Mouse (Mus musculus) limb, embryonic 11.5 days (tissue): ENCODE measurements around the gene Ostf1. TPM values are rescaled to one million over a fixed set of nuclear protein-coding genes. Genes with fewer than 3 reads are reported as not detected.

Experiments
- ATAC-seq: fragments of 200-750 bp; cut with Nextera tagmentation; 2 replicates; pipeline ENCODE4 v1.8.0; 2017; ENCODE audit warnings: low read depth; ENCODE audit not compliant: insufficient number of reproducible peaks, low FRiP score, low TSS enrichment
- DNase-seq: peaks from one replicate; pipeline ENCODE4 v3.0.0-alpha.2; 2015; ENCODE audit warnings: low spot score
- H3K27ac ChIP-seq: fragments of 300-500 bp; sonication (generic); replicated peaks from 2 replicates; pipeline ENCODE4 v1.5.1; 2014; ENCODE audit warnings: low read depth, mild to moderate bottlenecking, low read length
- H3K27me3 ChIP-seq: fragments of 300-500 bp; sonication (generic); 2 replicates; pipeline ENCODE4 v1.6.1; 2014; ENCODE audit warnings: mild to moderate bottlenecking, low read length, mixed read lengths; ENCODE audit not compliant: control insufficient read depth, insufficient read depth
- H3K36me3 ChIP-seq: fragments of 300-500 bp; sonication (generic); 2 replicates; pipeline ENCODE4 v1.6.1; 2014; ENCODE audit warnings: mild to moderate bottlenecking, low read length, moderate library complexity, mixed read lengths; ENCODE audit not compliant: control insufficient read depth, insufficient read depth
- H3K4me1 ChIP-seq: fragments of 300-500 bp; sonication (generic); 2 replicates; pipeline ENCODE4 v1.6.1; 2014; ENCODE audit warnings: low read length, mixed read lengths; ENCODE audit not compliant: control insufficient read depth, insufficient read depth
- H3K4me2 ChIP-seq: fragments of 300-500 bp; sonication (generic); 2 replicates; pipeline ENCODE4 v1.6.1; 2014; ENCODE audit warnings: low read depth, mild to moderate bottlenecking, moderate library complexity; ENCODE audit not compliant: severe bottlenecking
- H3K4me3 ChIP-seq: fragments of 300-500 bp; sonication (generic); 2 replicates; pipeline ENCODE4 v1.5.1; 2014; ENCODE audit warnings: low read depth, low read length
- H3K9ac ChIP-seq: fragments of 300-500 bp; sonication (generic); 2 replicates; pipeline ENCODE4 v1.6.1; 2014; ENCODE audit warnings: mild to moderate bottlenecking, low read length
- H3K9me3 ChIP-seq: fragments of 300-500 bp; sonication (generic); 2 replicates; pipeline ENCODE4 v1.6.1; 2016; ENCODE audit warnings: low read length; ENCODE audit not compliant: control insufficient read depth
- WGBS: fragments of 180-500 bp; shearing (Covaris S2); extraction: QIAGEN DNeasy Blood & Tissue Kit; methylation state at CpG from one replicate; pipeline ENCODE4 v1.1.7; 2014; 5-methylcytosine and 5-hydroxymethylcytosine counted together
- polyA plus RNA-seq: library from polyadenylated mRNA; unstranded; fragments of >200 nt; fragmentation: Nextera tagmentation; extraction: Ambion mirVana; gene quantifications from 2 replicates; pipeline ENCODE4 v1.2.1, GENCODE M21; 2014

The Ostf1 gene
- polyA plus RNA-seq, 1 experiment from 2014 or later: 31.9 TPM

DNA sequence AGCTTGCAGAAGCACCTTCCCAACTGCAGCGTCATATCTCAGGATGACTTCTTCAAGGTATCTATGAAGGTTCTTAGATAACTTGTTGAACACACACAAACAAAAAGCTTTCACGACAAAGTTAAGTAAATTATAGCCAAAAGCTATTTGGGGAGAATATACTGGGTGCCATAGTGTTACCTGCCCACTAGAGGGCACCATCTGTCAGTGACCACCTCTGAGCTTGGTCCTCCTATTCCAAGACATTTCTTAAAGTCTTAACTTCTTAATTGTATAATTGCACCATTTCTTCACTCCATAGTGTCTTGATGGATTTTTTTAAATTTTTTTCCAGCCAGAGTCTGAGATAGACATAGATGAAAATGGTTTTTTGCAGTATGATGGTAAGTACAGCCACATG lies 7.9 kb upstream of the Ostf1 start:
- Histone ChIP-seq H3K27me3 (no peaks in the 10 kb centered on the region), H3K9me3 (no peaks in the 10 kb centered on the region), H3K36me3 (no peaks in the 10 kb centered on the region), H3K9ac (no peak overlapping the region), H3K4me2 (no peak overlapping the region), H3K4me3 (no peak overlapping the region), H3K27ac (no peak overlapping the region), H3K4me1 (no peaks in the 10 kb centered on the region)
- ATAC-seq: no peak
- DNase-seq: no peak
- 19% methylated on average over 2 of the region's 2 CpGs for WGBS

DNA sequence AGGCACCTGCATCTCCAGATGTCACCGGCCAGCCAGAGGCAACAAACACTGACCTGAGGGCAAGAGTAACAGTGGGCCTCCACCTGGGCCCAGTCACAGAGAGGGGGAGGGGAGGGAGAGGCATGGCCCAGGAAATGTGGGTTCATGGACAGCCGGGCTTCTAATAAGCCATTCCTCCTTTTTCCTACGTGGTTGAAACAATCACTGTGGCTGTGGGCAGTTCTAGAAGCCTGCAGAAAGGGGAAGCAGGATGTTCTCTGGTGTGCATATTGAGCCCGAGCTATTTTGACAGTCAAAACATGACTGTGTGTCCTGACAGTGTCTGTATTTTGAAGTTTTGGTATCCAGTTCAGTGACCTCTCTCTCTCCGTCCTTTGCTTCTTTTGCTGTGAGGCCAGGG lies 7.3 kb upstream of the Ostf1 start:
- 65% methylated on average over 5 of the region's 5 CpGs for WGBS
- Histone ChIP-seq H3K9me3 (no peaks in the 10 kb centered on the region), H3K27ac (no peak overlapping the region), H3K4me1 (no peaks in the 10 kb centered on the region), H3K4me2 (no peak overlapping the region), H3K36me3 (no peaks in the 10 kb centered on the region), H3K4me3 (no peak overlapping the region), H3K9ac (no peak overlapping the region), H3K27me3 (no peaks in the 10 kb centered on the region)
- DNase-seq (no peak), ATAC-seq (no peak)

DNA sequence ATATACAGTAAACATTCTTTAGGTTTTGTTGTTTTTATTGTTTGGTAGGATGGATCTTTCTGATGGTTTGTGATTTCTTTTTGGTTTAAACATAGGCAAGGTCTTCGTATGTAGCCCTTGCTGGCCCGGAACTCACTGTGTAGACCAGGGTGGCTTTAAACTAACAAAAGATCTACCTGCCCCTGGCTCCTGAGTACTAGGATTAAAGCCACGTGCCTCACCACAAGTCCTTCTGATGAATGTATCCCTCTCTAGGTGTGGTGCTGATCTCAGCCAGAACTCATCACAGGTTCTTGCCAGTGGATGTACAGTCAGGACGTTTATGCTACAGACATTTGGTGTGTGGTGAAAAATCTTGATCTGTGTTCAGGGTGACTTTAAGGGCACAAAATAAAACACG lies 6.3 kb upstream of the Ostf1 start:
- H3K4me3 ChIP-seq: no peak overlapping the region
- no peaks in the 10 kb centered on the region for H3K27me3 ChIP-seq
- H3K9ac ChIP-seq: no peak overlapping the region
- WGBS: 72% methylated on average over 5 of the region's 5 CpGs
- no peaks in the 10 kb centered on the region for H3K4me1 ChIP-seq
- H3K4me2 ChIP-seq: no peak overlapping the region
- ATAC-seq (no peak), DNase-seq (no peak)
- H3K36me3 ChIP-seq: no peaks in the 10 kb centered on the region
- H3K9me3 ChIP-seq: no peaks in the 10 kb centered on the region
- no peak overlapping the region for H3K27ac ChIP-seq

DNA sequence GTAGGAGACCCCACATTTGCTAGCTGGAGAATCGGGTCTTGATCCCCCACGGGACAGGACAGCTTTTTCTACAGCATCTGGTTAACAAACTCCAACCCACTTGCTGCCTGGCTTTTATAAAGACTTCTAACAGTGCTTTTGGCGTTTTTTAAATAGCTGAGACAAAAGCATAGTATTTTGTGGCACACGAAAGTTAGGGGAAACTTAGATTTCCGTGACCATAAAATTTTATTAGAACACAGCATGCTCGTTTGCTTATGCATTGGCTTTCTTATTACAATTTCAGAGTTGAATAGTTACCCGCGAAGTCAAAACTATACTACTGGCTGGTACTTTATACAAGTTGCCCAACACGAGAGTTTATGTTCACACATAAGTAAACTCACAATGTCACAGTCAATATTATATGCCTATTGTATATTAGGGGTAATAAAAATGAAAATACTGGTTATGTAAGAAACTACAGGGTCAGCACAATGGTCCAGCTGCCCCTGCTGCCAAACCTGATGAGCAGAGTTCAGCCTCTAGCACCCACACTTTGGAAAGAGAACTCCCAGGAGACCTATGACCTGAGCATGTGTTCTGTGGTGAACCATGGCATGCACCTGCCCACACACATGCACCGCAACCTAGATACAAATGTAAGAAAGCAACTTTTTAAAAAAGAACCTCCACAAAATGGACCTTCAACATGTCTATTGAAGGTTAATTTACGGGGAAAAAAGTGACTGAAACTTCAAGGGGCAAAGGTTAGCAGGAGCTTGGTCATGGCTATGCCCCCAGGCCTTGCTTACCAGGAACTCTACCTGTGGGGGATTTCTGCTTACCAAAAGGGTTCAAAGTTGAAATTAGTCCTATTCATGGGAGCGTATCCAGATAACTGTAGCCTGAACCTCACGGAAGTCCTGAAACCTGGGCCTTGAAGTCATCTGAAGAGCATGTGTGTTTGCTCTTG lies 885 bp upstream of the Ostf1 start:
- Histone ChIP-seq H3K4me3 (peak overlapping the region; percentile 74), H3K9me3 (no peaks in the 10 kb centered on the region), H3K4me2 (peak overlapping the region; percentile 82), H3K4me1 (no peaks in the 10 kb centered on the region), H3K27me3 (no peaks in the 10 kb centered on the region), H3K27ac (no peak overlapping the region), H3K36me3 (no peaks in the 10 kb centered on the region), H3K9ac (peak overlapping the region; percentile 27)
- ATAC-seq (no peak), DNase-seq (no peak)
- WGBS: 54% methylated on average over 13 of the region's 13 CpGs

DNA sequence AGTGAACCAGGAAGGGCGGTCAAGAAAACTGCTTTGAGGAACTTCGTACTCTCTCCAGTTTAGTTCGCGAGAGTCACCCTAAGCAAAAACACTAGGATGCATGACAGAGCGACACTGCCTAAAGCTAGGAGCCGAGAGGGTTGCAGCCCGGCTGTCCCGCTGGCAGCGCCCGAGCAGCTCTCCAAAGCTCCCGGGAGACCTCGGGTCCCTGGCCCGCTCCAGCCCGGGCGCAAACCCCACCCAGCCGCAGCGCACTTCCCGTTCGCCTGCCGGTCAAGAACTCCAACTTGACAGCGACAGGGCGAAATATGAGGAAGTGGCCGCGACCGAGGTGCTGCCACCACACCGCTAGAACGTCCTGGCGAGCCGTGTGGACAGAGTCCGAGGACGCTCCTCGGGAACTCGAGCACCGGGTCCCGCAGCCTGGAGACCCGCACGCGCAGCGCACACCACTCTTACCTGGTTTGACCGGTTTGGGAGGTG lies 421 bp downstream of the Ostf1 start:
- peak overlapping the region; percentile 82 for H3K4me2 ChIP-seq
- under 1% methylated on average over 40 of the region's 40 CpGs for WGBS
- H3K9ac ChIP-seq: peak overlapping the region; percentile 54
- H3K27ac ChIP-seq: no peak overlapping the region
- H3K9me3 ChIP-seq: no peaks in the 10 kb centered on the region
- H3K36me3 ChIP-seq: no peaks in the 10 kb centered on the region
- peak; percentile 73 for DNase-seq
- H3K4me3 ChIP-seq: peak overlapping the region; percentile 74
- ATAC-seq: peak; percentile 45
- no peaks in the 10 kb centered on the region for H3K27me3 ChIP-seq
- no peaks in the 10 kb centered on the region for H3K4me1 ChIP-seq

DNA sequence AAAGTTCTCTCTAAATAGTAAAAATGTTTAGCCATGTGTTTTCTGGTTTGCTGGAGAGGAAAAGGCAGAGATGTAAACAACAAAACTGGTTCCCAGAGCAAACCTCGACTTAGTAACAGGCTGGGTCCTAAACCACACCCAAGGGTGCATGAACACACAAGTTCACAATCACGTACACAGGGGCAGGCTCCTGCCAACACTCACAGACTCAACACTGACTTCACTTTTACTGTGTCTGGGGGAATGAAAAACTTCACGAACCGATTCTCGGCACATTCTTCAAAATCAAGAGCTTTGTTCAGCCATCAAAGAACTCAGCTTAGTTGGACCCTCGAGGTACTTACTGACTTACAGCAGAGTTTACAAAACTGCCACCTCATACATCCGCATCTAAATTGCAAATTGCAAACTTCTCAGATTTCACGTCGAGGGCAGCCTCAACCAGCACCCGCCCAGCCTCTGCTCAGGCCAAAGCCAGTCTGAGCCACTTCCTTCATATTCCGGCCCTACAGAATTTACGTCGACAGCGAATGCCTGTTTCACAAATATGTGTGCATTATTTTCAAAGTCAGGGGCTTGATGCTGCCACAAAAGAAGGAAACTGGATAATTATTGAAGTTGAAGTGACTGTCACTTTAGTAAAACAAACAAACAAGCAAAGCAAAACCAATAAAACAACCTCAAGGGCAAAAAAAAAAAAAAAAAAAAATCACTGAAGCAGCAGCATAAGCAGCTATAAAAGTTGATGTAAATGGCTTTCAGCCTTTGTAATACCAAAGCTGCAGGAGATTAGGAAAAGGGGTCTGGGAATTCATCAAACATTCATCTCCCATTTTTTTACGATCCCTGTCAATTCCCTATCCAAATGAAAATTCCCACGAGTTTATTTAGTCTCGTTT lies 1.2 kb downstream of the Ostf1 start:
- 8% methylated on average over 17 of the region's 17 CpGs for WGBS
- no peak overlapping the region for H3K27ac ChIP-seq
- no peak for ATAC-seq
- H3K36me3 ChIP-seq: no peaks in the 10 kb centered on the region
- no peaks in the 10 kb centered on the region for H3K27me3 ChIP-seq
- no peaks in the 10 kb centered on the region for H3K4me1 ChIP-seq
- H3K9ac ChIP-seq: no peak overlapping the region; the same call in 1 of the 2 replicates
- H3K4me3 ChIP-seq: peak overlapping the region; percentile 74
- no peaks in the 10 kb centered on the region for H3K9me3 ChIP-seq
- H3K4me2 ChIP-seq: peak overlapping the region; percentile 82
- DNase-seq: peak; percentile 56

DNA sequence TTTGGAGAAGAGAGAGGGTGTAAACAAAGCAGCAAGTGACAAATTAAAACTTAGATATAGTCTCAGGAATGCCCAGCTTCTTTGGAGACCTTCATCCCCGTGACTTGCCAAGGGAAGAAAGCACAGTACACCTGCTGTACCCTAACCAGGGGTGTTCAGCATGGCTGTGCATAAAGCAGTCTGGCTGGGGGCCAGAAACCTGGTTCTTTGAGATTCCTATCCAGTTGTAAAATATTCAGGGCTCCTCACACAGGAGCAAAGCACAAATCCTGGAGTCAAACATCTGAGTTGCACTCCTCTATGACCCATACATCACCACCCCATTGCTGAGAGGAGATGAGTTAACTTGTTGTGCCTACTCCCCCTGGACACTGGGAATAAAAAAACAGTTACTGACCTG lies 2.0 kb downstream of the Ostf1 start:
- no peak for DNase-seq
- 75% methylated on average over 1 of the region's 1 CpGs for WGBS
- no peak for ATAC-seq
- no peaks in the 10 kb centered on the region for H3K9me3 ChIP-seq
- H3K27ac ChIP-seq: no peak overlapping the region
- no peaks in the 10 kb centered on the region for H3K4me1 ChIP-seq
- no peaks in the 10 kb centered on the region for H3K36me3 ChIP-seq
- no peak overlapping the region for H3K4me3 ChIP-seq
- H3K27me3 ChIP-seq: no peaks in the 10 kb centered on the region
- H3K4me2 ChIP-seq: no peak overlapping the region
- H3K9ac ChIP-seq: no peak overlapping the region

DNA sequence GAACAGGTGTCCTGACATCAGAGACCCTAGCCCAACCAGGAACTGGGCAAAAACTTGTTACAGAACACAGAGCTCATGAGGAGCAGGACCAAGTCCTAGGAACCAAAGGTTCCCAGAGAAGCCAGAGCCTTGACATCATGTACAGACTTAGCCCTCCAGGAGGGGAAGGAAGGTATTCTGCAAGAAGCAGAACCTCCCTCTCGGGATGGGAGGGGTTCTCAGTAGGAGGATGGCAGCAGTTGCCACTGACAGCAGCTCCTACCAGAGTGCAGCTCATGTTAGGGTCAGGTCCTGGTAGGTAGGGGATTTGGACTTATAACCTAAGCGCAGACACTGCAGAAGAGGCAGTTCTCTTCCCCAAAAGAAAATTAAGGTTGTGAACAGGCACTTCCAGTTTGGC lies 7.7 kb downstream of the Ostf1 start:
- no peak overlapping the region for H3K4me3 ChIP-seq
- ATAC-seq: no peak
- H3K9ac ChIP-seq: no peak overlapping the region
- WGBS: 83% methylated on average over 2 of the region's 2 CpGs
- H3K4me1 ChIP-seq: no peaks in the 10 kb centered on the region
- no peak for DNase-seq
- no peaks in the 10 kb centered on the region for H3K9me3 ChIP-seq
- no peak overlapping the region for H3K4me2 ChIP-seq
- H3K27ac ChIP-seq: no peak overlapping the region
- H3K27me3 ChIP-seq: no peaks in the 10 kb centered on the region
- no peaks in the 10 kb centered on the region for H3K36me3 ChIP-seq
